Mouse (Mus musculus): Measurements from ENCODE around the gene Golim4.

DNA sequence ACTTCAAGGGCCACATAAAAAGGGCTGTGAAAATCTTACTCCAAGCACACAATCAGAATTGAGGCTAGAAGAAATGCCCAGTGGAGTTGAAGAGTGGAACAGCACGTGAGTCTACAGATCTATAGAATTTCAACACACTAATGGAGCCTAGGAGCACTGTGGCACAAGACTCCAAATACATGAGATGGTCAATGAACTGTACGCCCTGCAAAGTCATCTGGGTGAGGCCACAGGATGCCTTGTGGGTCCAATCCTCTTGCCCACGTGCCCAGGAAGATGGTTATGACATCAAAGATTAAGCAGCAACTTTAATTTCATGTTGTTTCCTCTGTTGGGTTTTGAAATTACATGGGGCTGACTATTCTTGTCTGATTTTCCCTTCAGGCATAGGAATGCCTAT is 30.4 kb downstream of the Golim4 start:
- no peak for TF ChIP-seq CTCF (conservative IDR thresholded peaks at IDR 0.05; ENCODE audit: low read length)
- no peak for TF ChIP-seq POU5F1 (IDR thresholded peaks at IDR 0.05; ENCODE audit: borderline replicate concordance, low read length)

All from E14TG2a.4 (cell line).